Mouse (Mus musculus): ENCODE measurements around the gene Gng2. TPM values are rescaled to one million over a fixed set of nuclear protein-coding genes. Genes with fewer than 3 reads are reported as not detected.

Gng2 gene
- total and polyA plus RNA-seq, 3 experiments, result 3.3 to 17.2 TPM; not detected in 1

- no peaks in the 10 kb centered on the region for H3K9me3 ChIP-seq (replicated peaks; ENCODE audit: insufficient read depth, low read length)
Measured at GRCm38 (mm10) chr14:19924086-19924485, 53.3 kb downstream of the Gng2 start.

GRCm38 (mm10) chr14:19920254-19920691 lies 57.2 kb downstream of the Gng2 start:
- Histone ChIP-seq H3K9me3 (replicated peaks; ENCODE audit: insufficient read depth, low read length) (no peaks in the 10 kb centered on the region), H3K9ac (ENCODE audit: control insufficient read depth, low read depth, low read length, poor library complexity, severe bottlenecking) (no peak overlapping the region), H3K27me3 (ENCODE audit: control insufficient read depth in 1 of 2, insufficient read depth in 2 of 2, low read length in 2 of 2) (no peaks in the 10 kb centered on the region), H3K4me3 (ENCODE audit: control insufficient read depth in 1 of 2, insufficient read depth in 1 of 2, low read depth in 2 of 2, low read length in 2 of 2) (no peak overlapping the region), H3K36me3 (ENCODE audit: control insufficient read depth in 1 of 2, insufficient read depth in 2 of 2, low read length in 2 of 2) (no peaks in the 10 kb centered on the region), H3K79me2 (ENCODE audit: control insufficient read depth, insufficient read depth, low read length, poor library complexity) (no peaks in the 10 kb centered on the region), H3K4me1 (ENCODE audit: control insufficient read depth in 1 of 2, insufficient read depth in 2 of 2, low read length in 2 of 2) (no peaks in the 10 kb centered on the region), H3K27ac (ENCODE audit: control insufficient read depth, low read depth, low read length) (no peak overlapping the region)
- no peak for DNase-seq (ENCODE audit: low read depth, low spot score)
- TF ChIP-seq TCF12 (IDR thresholded peaks at IDR 0.05; ENCODE audit: low read depth, low read length) (no peak), MXI1 (IDR thresholded peaks at IDR 0.05; ENCODE audit: low read depth, low read length) (no peak), GATA1 (IDR thresholded peaks at IDR 0.05; ENCODE audit: low read depth, low read length) (no peak), RCOR1 (IDR thresholded peaks at IDR 0.05; ENCODE audit: low read depth, low read length) (no peak), CHD2 (IDR thresholded peaks at IDR 0.05; ENCODE audit: low read length) (no peak), MYB (IDR thresholded peaks at IDR 0.05; ENCODE audit: low read depth, low read length) (no peak), ZKSCAN1 (IDR thresholded peaks at IDR 0.05; ENCODE audit: low read depth, low read length) (no peak), USF2 (IDR thresholded peaks at IDR 0.05; ENCODE audit: borderline replicate concordance in 1 of 2, insufficient read depth in 1 of 2, low read depth in 1 of 2, low read length in 2 of 2) (no peak), CHD1 (IDR thresholded peaks at IDR 0.05; ENCODE audit: low read depth, low read length) (no peak), EP300 (IDR thresholded peaks at IDR 0.05; ENCODE audit: low read depth in 1 of 2, low read length in 2 of 2) (no peak), UBTF (IDR thresholded peaks at IDR 0.05; ENCODE audit: borderline replicate concordance, insufficient read depth, low read depth, low read length) (no peak), POLR2A (IDR thresholded peaks at IDR 0.05; ENCODE audit: control insufficient read depth in 1 of 2, insufficient read depth in 1 of 2, low read depth in 1 of 2, low read length in 2 of 2, poor library complexity in 1 of 2) (no peak), ZMIZ1 (IDR thresholded peaks at IDR 0.05; ENCODE audit: low read depth, low read length) (no peak), MAFK (IDR thresholded peaks at IDR 0.05; ENCODE audit: borderline replicate concordance, low read depth, low read length) (no peak), USF1 (IDR thresholded peaks at IDR 0.05; ENCODE audit: low read depth, low read length) (no peak), GABPA (IDR thresholded peaks at IDR 0.05; ENCODE audit: low read depth, low read length) (no peak)

More at GRCm38 (mm10) chr14:19924086-19924485, 53.3 kb downstream of the Gng2 start:
- H3K4me3 ChIP-seq (ENCODE audit: control insufficient read depth in 1 of 2, insufficient read depth in 1 of 2, low read depth in 2 of 2, low read length in 2 of 2), result no peak overlapping the region
- no peaks in the 10 kb centered on the region for H3K27me3 ChIP-seq (ENCODE audit: control insufficient read depth in 1 of 2, insufficient read depth in 2 of 2, low read length in 2 of 2)
- no peak overlapping the region for H3K27ac ChIP-seq (ENCODE audit: control insufficient read depth, low read depth, low read length)
- no peaks in the 10 kb centered on the region for H3K79me2 ChIP-seq (ENCODE audit: control insufficient read depth, insufficient read depth, low read length, poor library complexity)
- DNase-seq (ENCODE audit: low read depth, low spot score), result no peak
- peaks cover 0 to 10% of the 10 kb centered on the region in 2 experiments; a peak in 2 of 4 replicates for H3K36me3 ChIP-seq (ENCODE audit: control insufficient read depth in 1 of 2, insufficient read depth in 2 of 2, low read length in 2 of 2)
- TF ChIP-seq POLR2A (IDR thresholded peaks at IDR 0.05; ENCODE audit: control insufficient read depth in 1 of 2, insufficient read depth in 1 of 2, low read depth in 1 of 2, low read length in 2 of 2, poor library complexity in 1 of 2), result no peak
- TF ChIP-seq MAFK (IDR thresholded peaks at IDR 0.05; ENCODE audit: borderline replicate concordance, low read depth, low read length), result no peak
- no peak for TF ChIP-seq RCOR1 (IDR thresholded peaks at IDR 0.05; ENCODE audit: low read depth, low read length)
- no peak for TF ChIP-seq ZKSCAN1 (IDR thresholded peaks at IDR 0.05; ENCODE audit: low read depth, low read length)
- no peak for TF ChIP-seq CHD2 (IDR thresholded peaks at IDR 0.05; ENCODE audit: low read length)
- no peak for TF ChIP-seq ELF1 (IDR thresholded peaks at IDR 0.05; ENCODE audit: low read depth, low read length)
- no peak for TF ChIP-seq ZC3H11A (IDR thresholded peaks at IDR 0.05; ENCODE audit: low read depth, low read length)
- no peak for TF ChIP-seq POLR2AphosphoS2 (IDR thresholded peaks at IDR 0.05; ENCODE audit: low read length)
- no peak for TF ChIP-seq SIN3A (IDR thresholded peaks at IDR 0.05; ENCODE audit: low read length)
- no peak for TF ChIP-seq MEF2A (IDR thresholded peaks at IDR 0.05; ENCODE audit: extremely low read depth, insufficient replicate concordance, low read depth, low read length, poor library complexity, severe bottlenecking)
- TF ChIP-seq ZNF384 (IDR thresholded peaks at IDR 0.05; ENCODE audit: low read depth, low read length), result no peak
- no peak for TF ChIP-seq SMC3 (IDR thresholded peaks at IDR 0.05; ENCODE audit: low read depth, low read length)
- no peak for TF ChIP-seq GABPA (IDR thresholded peaks at IDR 0.05; ENCODE audit: low read depth, low read length)
- TF ChIP-seq KAT2A (conservative IDR thresholded peaks at IDR 0.05; ENCODE audit: low read depth, low read length), result no peak
- TF ChIP-seq MYB (IDR thresholded peaks at IDR 0.05; ENCODE audit: low read depth, low read length), result no peak
- no peak for TF ChIP-seq MAX (IDR thresholded peaks at IDR 0.05; ENCODE audit: low read length)
- no peak for TF ChIP-seq ZMIZ1 (IDR thresholded peaks at IDR 0.05; ENCODE audit: low read depth, low read length)
- TF ChIP-seq TCF12 (IDR thresholded peaks at IDR 0.05; ENCODE audit: low read depth, low read length), result no peak
- peaks cover 2 to 9% of the 10 kb centered on the region in 2 experiments; a peak in 3 of 4 replicates for H3K4me1 ChIP-seq (ENCODE audit: control insufficient read depth in 1 of 2, insufficient read depth in 2 of 2, low read length in 2 of 2)
- no peak overlapping the region for H3K9ac ChIP-seq (ENCODE audit: control insufficient read depth, low read depth, low read length, poor library complexity, severe bottlenecking)
